Mouse (Mus musculus): ENCODE measurements around the gene Ppip5k2.

The Ppip5k2 gene

DNA sequence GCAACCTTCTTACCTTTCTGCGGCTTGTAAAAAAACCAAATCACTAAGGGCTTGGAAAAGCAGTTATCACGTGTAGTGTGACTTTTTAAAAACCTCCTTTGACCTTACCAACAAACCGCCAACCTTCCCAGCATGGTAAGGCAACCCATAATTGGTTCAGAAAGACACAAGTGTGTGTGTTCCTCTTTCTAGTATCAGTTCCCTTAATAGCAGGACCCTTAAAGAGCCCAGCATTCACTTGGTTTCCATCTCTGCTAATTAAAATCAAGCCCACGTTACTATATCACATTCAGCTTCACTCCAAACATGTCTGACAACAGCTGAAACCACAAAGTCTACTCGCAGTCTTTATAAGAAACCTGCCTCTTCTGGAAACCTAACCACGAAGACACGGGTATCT lies 110.8 kb downstream of the Ppip5k2 start:
- DNase-seq = no peak

GRCm38 (mm10) chr1:97657786-97658185 lies 112.4 kb downstream of the Ppip5k2 start:
- no peak for DNase-seq

GRCm38 (mm10) chr1:97657201-97657600 lies 113.0 kb downstream of the Ppip5k2 start:
- no peak for DNase-seq

Measured in cerebellum, adult 9-11 months (tissue).